Mouse (Mus musculus): ENCODE data around the gene Klf16. TPM values are rescaled to one million over a fixed set of nuclear protein-coding genes. Genes with fewer than 3 reads are reported as not detected.

Gene Klf16
- polyA plus RNA-seq, 1 experiment: 31.0 TPM

- H3K27ac ChIP-seq (ENCODE audit: control insufficient read depth, insufficient read depth, low read length): no peak overlapping the region
- TF ChIP-seq POLR2A (IDR thresholded peaks at IDR 0.05; ENCODE audit: control insufficient read depth, extremely low read depth, insufficient read depth, low read length, poor library complexity) (no peak), CTCF (IDR thresholded peaks at IDR 0.05; ENCODE audit: borderline replicate concordance, control insufficient read depth, extremely low read depth, insufficient read depth, low read length, poor library complexity) (no peak)
- H3K4me1 ChIP-seq (replicated peaks; ENCODE audit: control insufficient read depth, insufficient read depth, low read length): no peaks in the 10 kb centered on the region; the same call in 1 of the 2 replicates
- H3K27me3 ChIP-seq (ENCODE audit: control insufficient read depth, insufficient read depth, low read length): no peaks in the 10 kb centered on the region
- 94% methylated on average over 11 of the region's 11 CpGs for WGBS
- no peaks in the 10 kb centered on the region for H3K36me3 ChIP-seq (ENCODE audit: control insufficient read depth, insufficient read depth, low read length)
- DNase-seq: no peak
- no peak overlapping the region for H3K4me3 ChIP-seq (ENCODE audit: control insufficient read depth, insufficient read depth, low read length)
These were observed 44.3 kb downstream of the Klf16 start for GRCm38 (mm10) chr10:80532783-80533182.

GRCm38 (mm10) chr10:80526172-80526571 lies 50.9 kb downstream of the Klf16 start:
- Histone ChIP-seq H3K4me3 (ENCODE audit: control insufficient read depth, insufficient read depth, low read length) (no peak overlapping the region), H3K4me1 (replicated peaks; ENCODE audit: control insufficient read depth, insufficient read depth, low read length) (no peaks in the 10 kb centered on the region), H3K36me3 (ENCODE audit: control insufficient read depth, insufficient read depth, low read length) (no peaks in the 10 kb centered on the region), H3K27me3 (ENCODE audit: control insufficient read depth, insufficient read depth, low read length) (no peaks in the 10 kb centered on the region; the same call in 1 of the 2 replicates), H3K27ac (ENCODE audit: control insufficient read depth, insufficient read depth, low read length) (no peak overlapping the region)
- 54% methylated on average over 9 of the region's 9 CpGs for WGBS
- DNase-seq: no peak
- no peak for TF ChIP-seq CTCF (IDR thresholded peaks at IDR 0.05; ENCODE audit: borderline replicate concordance, control insufficient read depth, extremely low read depth, insufficient read depth, low read length, poor library complexity)

- TF ChIP-seq POLR2A (IDR thresholded peaks at IDR 0.05; ENCODE audit: control insufficient read depth, extremely low read depth, insufficient read depth, low read length, poor library complexity): no peak
- TF ChIP-seq CTCF (IDR thresholded peaks at IDR 0.05; ENCODE audit: borderline replicate concordance, control insufficient read depth, extremely low read depth, insufficient read depth, low read length, poor library complexity): peak; percentile 52; the same call in 1 of the 2 replicates
- Histone ChIP-seq H3K4me3 (ENCODE audit: control insufficient read depth, insufficient read depth, low read length) (no peak overlapping the region), H3K4me1 (replicated peaks; ENCODE audit: control insufficient read depth, insufficient read depth, low read length) (no peaks in the 10 kb centered on the region), H3K36me3 (ENCODE audit: control insufficient read depth, insufficient read depth, low read length) (no peaks in the 10 kb centered on the region), H3K27ac (ENCODE audit: control insufficient read depth, insufficient read depth, low read length) (no peak overlapping the region), H3K27me3 (ENCODE audit: control insufficient read depth, insufficient read depth, low read length) (no peaks in the 10 kb centered on the region; the same call in 1 of the 2 replicates)
- peak; percentile 18 for DNase-seq
- 98% methylated on average over 7 of the region's 7 CpGs for WGBS
These were observed 53.8 kb downstream of the Klf16 start for GRCm38 (mm10) chr10:80523299-80523698.

GRCm38 (mm10) chr10:80519287-80519686 lies 57.8 kb downstream of the Klf16 start:
- WGBS: 79% methylated on average over 2 of the region's 2 CpGs
- no peak overlapping the region for H3K27ac ChIP-seq (ENCODE audit: control insufficient read depth, insufficient read depth, low read length)
- DNase-seq: no peak
- H3K36me3 ChIP-seq (ENCODE audit: control insufficient read depth, insufficient read depth, low read length): no peaks in the 10 kb centered on the region
- H3K4me1 ChIP-seq (replicated peaks; ENCODE audit: control insufficient read depth, insufficient read depth, low read length): no peaks in the 10 kb centered on the region
- no peak overlapping the region for H3K4me3 ChIP-seq (ENCODE audit: control insufficient read depth, insufficient read depth, low read length)
- no peaks in the 10 kb centered on the region; the same call in 1 of the 2 replicates for H3K27me3 ChIP-seq (ENCODE audit: control insufficient read depth, insufficient read depth, low read length)
- no peak for TF ChIP-seq CTCF (IDR thresholded peaks at IDR 0.05; ENCODE audit: borderline replicate concordance, control insufficient read depth, extremely low read depth, insufficient read depth, low read length, poor library complexity)
- no peak for TF ChIP-seq POLR2A (IDR thresholded peaks at IDR 0.05; ENCODE audit: control insufficient read depth, extremely low read depth, insufficient read depth, low read length, poor library complexity)

Other genes with a start within 250 kb of the Klf16 start
- gene Pcsk4, start 247.8 kb downstream of the Klf16 start, polyA plus RNA-seq (2012; rRNA removed): 11.7 and 14.1 TPM in 2 replicates
- 2.0 and 3.5 TPM in 2 replicates for gene Reep6, start 247.4 kb downstream of the Klf16 start, polyA plus RNA-seq (2012; rRNA removed)
- gene Adamtsl5, start 228.9 kb downstream of the Klf16 start, polyA plus RNA-seq (2012; rRNA removed): 4.6 and 9.0 TPM in 2 replicates
- 0.17 and 0.22 TPM in 2 replicates for gene Plk5, start 220.9 kb downstream of the Klf16 start, polyA plus RNA-seq (2012; rRNA removed)
- gene Mex3d, start 189.7 kb downstream of the Klf16 start, polyA plus RNA-seq (2012; rRNA removed): 34.9 and 38.2 TPM in 2 replicates
- 268 and 290 TPM in 2 replicates for gene Mbd3, start 177.8 kb downstream of the Klf16 start, polyA plus RNA-seq (2012; rRNA removed)
- gene Uqcr11, start 170.5 kb downstream of the Klf16 start, polyA plus RNA-seq (2012; rRNA removed): 1,246 and 1,699 TPM in 2 replicates
- 341 and 425 TPM in 2 replicates for gene Tcf3, start 143.7 kb downstream of the Klf16 start, polyA plus RNA-seq (2012; rRNA removed)
- gene Onecut3, start 82.5 kb downstream of the Klf16 start, polyA plus RNA-seq (2012; rRNA removed): 0.03 and 0.10 TPM in 2 replicates
- 0.20 and 0.31 TPM in 2 replicates for gene Atp8b3, start 38.2 kb downstream of the Klf16 start, polyA plus RNA-seq (2012; rRNA removed)
- gene Rexo1, start 15.8 kb downstream of the Klf16 start, polyA plus RNA-seq (2012; rRNA removed): 188 and 209 TPM in 2 replicates
- gene Abhd17a, start 13.0 kb upstream of the Klf16 start, polyA plus RNA-seq (2012; rRNA removed): 310 and 359 TPM in 2 replicates
- gene Scamp4, start 25.6 kb upstream of the Klf16 start, polyA plus RNA-seq (2012; rRNA removed): 151 and 156 TPM in 2 replicates
- 42.9 and 48.2 TPM in 2 replicates for gene Adat3, start 25.6 kb upstream of the Klf16 start, polyA plus RNA-seq (2012; rRNA removed)
- 7.5 and 8.1 TPM in 2 replicates for gene Gm49322, start 28.7 kb upstream of the Klf16 start, polyA plus RNA-seq (2012; rRNA removed)
- 492 and 499 TPM in 2 replicates for gene Csnk1g2, start 45.5 kb upstream of the Klf16 start, polyA plus RNA-seq (2012; rRNA removed)
- 94.7 and 103 TPM in 2 replicates for gene Btbd2, start 79.8 kb upstream of the Klf16 start, polyA plus RNA-seq (2012; rRNA removed)
- 606 and 621 TPM in 2 replicates for gene Mknk2, start 100.8 kb upstream of the Klf16 start, polyA plus RNA-seq (2012; rRNA removed)
- gene Mob3a, start 124.7 kb upstream of the Klf16 start, polyA plus RNA-seq (2012; rRNA removed): 252 and 261 TPM in 2 replicates
- 56.4 and 66.9 TPM in 2 replicates for gene Izumo4, start 124.9 kb upstream of the Klf16 start, polyA plus RNA-seq (2012; rRNA removed)
- 182 and 195 TPM in 2 replicates for gene Ap3d1, start 164.9 kb upstream of the Klf16 start, polyA plus RNA-seq (2012; rRNA removed)
- 121 and 155 TPM in 2 replicates for gene Dot1l, start 177.9 kb upstream of the Klf16 start, polyA plus RNA-seq (2012; rRNA removed)
- 94.6 and 119 TPM in 2 replicates for gene Sf3a2, start 220.9 kb upstream of the Klf16 start, polyA plus RNA-seq (2012; rRNA removed)
- gene Plekhj1, start 221.3 kb upstream of the Klf16 start, polyA plus RNA-seq (2012; rRNA removed): 142 and 153 TPM in 2 replicates
- gene Amh, start 227.9 kb upstream of the Klf16 start, polyA plus RNA-seq (2012; rRNA removed): 6.3 and 8.8 TPM in 2 replicates
- gene Jsrp1, start 236.2 kb upstream of the Klf16 start, polyA plus RNA-seq (2012; rRNA removed): 0.24 TPM in 1 of 2 replicates, not detected in the other
- 1,706 and 1,988 TPM in 2 replicates for gene Oaz1, start 249.3 kb upstream of the Klf16 start, polyA plus RNA-seq (2012; rRNA removed)

Measured in thymus, adult 2 months (tissue).